Mouse (Mus musculus): ENCODE measurements around the gene Cidec. TPM values are rescaled to one million over a fixed set of nuclear protein-coding genes. Genes with fewer than 3 reads are reported as not detected.

Cidec gene
- polyA plus RNA-seq, 1 experiment: not detected

GRCm38 (mm10) chr6:113447639-113448038, 12.1 kb upstream of the Cidec start:
- H3K36me3 ChIP-seq (replicated peaks; ENCODE audit: low read length): peaks cover 41% of the 10 kb centered on the region
- TF ChIP-seq FLI1 (IDR thresholded peaks at IDR 0.05; ENCODE audit: low read length) (no peak), GATA1 (IDR thresholded peaks at IDR 0.05; ENCODE audit: borderline replicate concordance, low read length) (no peak)
- no peaks in the 10 kb centered on the region for H3K9me3 ChIP-seq

GRCm38 (mm10) chr6:113444207-113444965, 8.8 kb upstream of the Cidec start:
- H3K9me3 ChIP-seq: no peaks in the 10 kb centered on the region
- no peak for TF ChIP-seq GATA1 (IDR thresholded peaks at IDR 0.05; ENCODE audit: borderline replicate concordance, low read length)
- TF ChIP-seq FLI1 (IDR thresholded peaks at IDR 0.05; ENCODE audit: low read length): no peak
- no peak overlapping the region for H3K4me3 ChIP-seq (replicated peaks)
- H3K27me3 ChIP-seq (replicated peaks): no peaks in the 10 kb centered on the region
- H3K36me3 ChIP-seq (replicated peaks; ENCODE audit: low read length): peaks cover 39% of the 10 kb centered on the region
- peaks cover 31% of the 10 kb centered on the region for H3K4me1 ChIP-seq

More at GRCm38 (mm10) chr6:113447639-113448038, 12.1 kb upstream of the Cidec start:
- H3K4me3 ChIP-seq (replicated peaks): no peak overlapping the region
- H3K4me1 ChIP-seq: peaks cover 19% of the 10 kb centered on the region
- H3K27me3 ChIP-seq (replicated peaks): peaks cover 6% of the 10 kb centered on the region

- peak overlapping the region; percentile 99 for H3K4me3 ChIP-seq (replicated peaks)
- H3K27me3 ChIP-seq (replicated peaks): no peaks in the 10 kb centered on the region
- peaks cover 34% of the 10 kb centered on the region for H3K4me1 ChIP-seq
- H3K36me3 ChIP-seq (replicated peaks; ENCODE audit: low read length): peaks cover 28% of the 10 kb centered on the region
- H3K9me3 ChIP-seq: no peaks in the 10 kb centered on the region
- TF ChIP-seq GATA1 (IDR thresholded peaks at IDR 0.05; ENCODE audit: borderline replicate concordance, low read length): no peak
- no peak for TF ChIP-seq FLI1 (IDR thresholded peaks at IDR 0.05; ENCODE audit: low read length)
Observed at GRCm38 (mm10) chr6:113443091-113443490, 7.5 kb upstream of the Cidec start.

- H3K4me1 ChIP-seq: peaks cover 34% of the 10 kb centered on the region
- 0 out of 2 replicates have a peak, but pooled peaks have one; percentile 54 for TF ChIP-seq FLI1 (IDR thresholded peaks at IDR 0.05; ENCODE audit: low read length)
- no peak for TF ChIP-seq GATA1 (IDR thresholded peaks at IDR 0.05; ENCODE audit: borderline replicate concordance, low read length)
Observed at GRCm38 (mm10) chr6:113442442-113443090, 7.0 kb upstream of the Cidec start, which contains the start of gene Jagn1. Gene Jagn1, plus strand, starts transcription at chr6:113442569.

GRCm38 (mm10) chr6:113442087-113442441, 6.5 kb upstream of the Cidec start:
- Histone ChIP-seq H3K27me3 (replicated peaks) (peaks cover 3% of the 10 kb centered on the region), H3K4me3 (replicated peaks) (peak overlapping the region; percentile 99), H3K9me3 (no peaks in the 10 kb centered on the region), H3K36me3 (replicated peaks; ENCODE audit: low read length) (peaks cover 18% of the 10 kb centered on the region), H3K4me1 (peaks cover 36% of the 10 kb centered on the region)
- no peak for TF ChIP-seq GATA1 (IDR thresholded peaks at IDR 0.05; ENCODE audit: borderline replicate concordance, low read length)
- TF ChIP-seq FLI1 (IDR thresholded peaks at IDR 0.05; ENCODE audit: low read length): no peak

More at GRCm38 (mm10) chr6:113442442-113443090, 7.0 kb upstream of the Cidec start, which contains the start of gene Jagn1:
- H3K27me3 ChIP-seq (replicated peaks): no peaks in the 10 kb centered on the region
- peak within 1 kb of the TSS; percentile 99 for H3K4me3 ChIP-seq (replicated peaks)
- peaks cover 23% of the 10 kb centered on the region for H3K36me3 ChIP-seq (replicated peaks; ENCODE audit: low read length)
- no peaks in the 10 kb centered on the region for H3K9me3 ChIP-seq

- peaks cover 9% of the 10 kb centered on the region for H3K36me3 ChIP-seq (replicated peaks; ENCODE audit: low read length)
- H3K4me3 ChIP-seq (replicated peaks): no peak overlapping the region
- no peaks in the 10 kb centered on the region for H3K9me3 ChIP-seq
- H3K4me1 ChIP-seq: peaks cover 38% of the 10 kb centered on the region
- TF ChIP-seq FLI1 (IDR thresholded peaks at IDR 0.05; ENCODE audit: low read length) (no peak), GATA1 (IDR thresholded peaks at IDR 0.05; ENCODE audit: borderline replicate concordance, low read length) (no peak)
- H3K27me3 ChIP-seq (replicated peaks): peaks cover 3% of the 10 kb centered on the region
Observed at GRCm38 (mm10) chr6:113441147-113441680, 5.7 kb upstream of the Cidec start.

- H3K9me3 ChIP-seq: no peaks in the 10 kb centered on the region
- H3K36me3 ChIP-seq (replicated peaks; ENCODE audit: low read length): peaks cover 6% of the 10 kb centered on the region
- H3K27me3 ChIP-seq (replicated peaks): peaks cover 5% of the 10 kb centered on the region
- H3K4me3 ChIP-seq (replicated peaks): no peak overlapping the region
- TF ChIP-seq FLI1 (IDR thresholded peaks at IDR 0.05; ENCODE audit: low read length) (no peak), GATA1 (IDR thresholded peaks at IDR 0.05; ENCODE audit: borderline replicate concordance, low read length) (no peak)
- H3K4me1 ChIP-seq: peaks cover 41% of the 10 kb centered on the region
Observed at GRCm38 (mm10) chr6:113440686-113441085, 5.1 kb upstream of the Cidec start.

GRCm38 (mm10) chr6:113438721-113439430, 3.3 kb upstream of the Cidec start:
- Histone ChIP-seq H3K4me3 (replicated peaks) (no peak overlapping the region), H3K27me3 (replicated peaks) (peaks cover 23% of the 10 kb centered on the region), H3K36me3 (replicated peaks; ENCODE audit: low read length) (no peaks in the 10 kb centered on the region), H3K4me1 (peaks cover 43% of the 10 kb centered on the region), H3K9me3 (no peaks in the 10 kb centered on the region)
- TF ChIP-seq FLI1 (IDR thresholded peaks at IDR 0.05; ENCODE audit: low read length) (no peak), GATA1 (IDR thresholded peaks at IDR 0.05; ENCODE audit: borderline replicate concordance, low read length) (no peak)

GRCm38 (mm10) chr6:113437135-113437534, 1.6 kb upstream of the Cidec start:
- TF ChIP-seq FLI1 (IDR thresholded peaks at IDR 0.05; ENCODE audit: low read length) (no peak), GATA1 (IDR thresholded peaks at IDR 0.05; ENCODE audit: borderline replicate concordance, low read length) (no peak)
- Histone ChIP-seq H3K36me3 (replicated peaks; ENCODE audit: low read length) (no peaks in the 10 kb centered on the region), H3K9me3 (no peaks in the 10 kb centered on the region), H3K4me3 (replicated peaks) (no peak overlapping the region), H3K27me3 (replicated peaks) (peaks cover 33% of the 10 kb centered on the region), H3K4me1 (peaks cover 31% of the 10 kb centered on the region)

Measured in megakaryocyte, embryonic 14.5 days (primary cell).